Mouse (Mus musculus) spleen, postnatal 0 days (tissue): ENCODE results near the gene Hspa1l. TPM values are rescaled to one million over a fixed set of nuclear protein-coding genes. Genes with fewer than 3 reads are reported as not detected.

ENCODE experiments used
- polyA plus RNA-seq: library from polyadenylated mRNA; unstranded; fragments of >200 nt; fragmentation: Nextera tagmentation; extraction: Ambion mirVana; gene quantifications from 2 replicates; pipeline ENCODE4 v1.2.1, GENCODE M21; 2015

The Hspa1l gene
- polyA plus RNA-seq: 0.23 and 0.30 TPM in 2 replicates

DNA sequence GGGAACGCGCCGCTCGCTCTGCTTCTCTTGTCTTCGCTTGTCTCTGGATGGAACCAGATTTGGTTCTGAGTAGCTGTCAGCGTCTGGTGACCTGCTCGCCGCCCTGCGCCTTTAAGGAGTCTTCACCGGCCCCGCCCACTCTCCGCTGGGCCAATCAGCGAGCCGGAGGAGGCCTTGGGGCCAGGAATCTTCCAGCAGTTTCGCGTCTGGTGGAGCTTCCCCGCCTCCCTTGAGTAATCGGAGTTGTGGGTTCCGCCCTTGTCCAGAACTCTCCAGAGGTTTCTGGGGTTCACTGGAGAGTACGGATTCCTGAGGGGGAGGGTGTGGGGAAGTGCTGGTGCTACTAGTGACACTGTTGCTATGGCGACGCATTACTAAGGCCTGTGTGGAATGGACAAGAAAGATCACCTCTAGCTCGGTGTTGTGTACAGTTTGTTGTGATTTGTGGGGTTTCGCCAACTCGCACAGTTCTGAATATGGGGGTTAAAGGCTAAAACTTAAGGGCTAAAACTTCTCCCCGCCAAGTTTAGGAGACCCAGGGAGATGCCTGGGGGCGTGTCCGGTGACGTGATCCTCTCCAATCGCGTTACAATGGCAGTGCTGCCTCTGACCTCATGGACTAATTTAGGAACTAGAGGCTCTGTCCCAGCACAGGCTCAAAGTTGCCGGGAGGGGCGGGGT, at the start of gene Hspa1l, which contains the start of gene Hspa1a:
TSS of gene Hspa1l (plus strand) at position 635 of the 681 bp plus-strand sequence.
TSS of gene Hspa1a (minus strand) at position 88 of the 681 bp plus-strand sequence.

GRCm38 (mm10) chr17:34931061-34931734, 41.3 kb upstream of the Hspa1l start, which contains the start of gene Neu1:
Gene Neu1, plus strand, starts transcription at chr17:34931253.

DNA sequence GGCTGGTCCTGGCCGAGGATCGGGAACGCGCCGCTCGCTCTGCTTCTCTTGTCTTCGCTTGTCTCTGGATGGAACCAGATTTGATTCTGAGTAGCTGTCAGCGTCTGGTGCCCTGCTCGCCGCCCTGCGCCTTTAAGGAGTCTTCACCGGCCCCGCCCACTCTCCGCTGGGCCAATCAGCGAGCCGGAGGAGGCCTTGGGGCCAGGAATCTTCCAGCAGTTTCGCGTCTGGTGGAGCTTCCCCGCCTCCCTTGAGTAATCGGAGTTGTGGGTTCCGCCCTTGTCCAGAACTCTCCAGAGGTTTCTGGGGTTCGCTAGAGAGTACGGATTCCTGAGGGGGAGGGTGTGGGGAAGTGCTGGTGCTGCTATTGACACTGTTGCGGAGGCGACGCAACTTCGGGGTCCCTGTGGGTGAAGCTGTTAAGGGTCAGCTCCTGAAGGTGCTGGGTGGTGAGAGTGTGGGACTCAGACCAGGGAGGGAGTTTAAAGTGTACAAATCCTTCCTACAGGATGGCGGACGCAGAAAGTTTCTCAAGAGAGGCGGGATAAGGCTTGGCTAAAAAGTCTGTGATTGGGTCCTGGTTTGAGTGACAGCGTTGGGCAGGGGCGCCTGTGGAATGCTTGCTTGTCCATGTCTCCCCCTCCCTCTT, 13.2 kb upstream of the Hspa1l start, which contains the start of gene Hspa1b:
TSS of gene Hspa1b (minus strand) at position 109 of the 649 bp plus-strand sequence.

GRCm38 (mm10) chr17:34969822-34970221, 2.7 kb upstream of the Hspa1l start, which contains the start of gene Gm20481:
Gene Gm20481, plus strand, starts transcription at chr17:34969912.

GRCm38 (mm10) chr17:34981690-34982180, 9.2 kb downstream of the Hspa1l start, which contains the start of gene Lsm2:
Gene Lsm2, plus strand, starts transcription at chr17:34981862.

DNA sequence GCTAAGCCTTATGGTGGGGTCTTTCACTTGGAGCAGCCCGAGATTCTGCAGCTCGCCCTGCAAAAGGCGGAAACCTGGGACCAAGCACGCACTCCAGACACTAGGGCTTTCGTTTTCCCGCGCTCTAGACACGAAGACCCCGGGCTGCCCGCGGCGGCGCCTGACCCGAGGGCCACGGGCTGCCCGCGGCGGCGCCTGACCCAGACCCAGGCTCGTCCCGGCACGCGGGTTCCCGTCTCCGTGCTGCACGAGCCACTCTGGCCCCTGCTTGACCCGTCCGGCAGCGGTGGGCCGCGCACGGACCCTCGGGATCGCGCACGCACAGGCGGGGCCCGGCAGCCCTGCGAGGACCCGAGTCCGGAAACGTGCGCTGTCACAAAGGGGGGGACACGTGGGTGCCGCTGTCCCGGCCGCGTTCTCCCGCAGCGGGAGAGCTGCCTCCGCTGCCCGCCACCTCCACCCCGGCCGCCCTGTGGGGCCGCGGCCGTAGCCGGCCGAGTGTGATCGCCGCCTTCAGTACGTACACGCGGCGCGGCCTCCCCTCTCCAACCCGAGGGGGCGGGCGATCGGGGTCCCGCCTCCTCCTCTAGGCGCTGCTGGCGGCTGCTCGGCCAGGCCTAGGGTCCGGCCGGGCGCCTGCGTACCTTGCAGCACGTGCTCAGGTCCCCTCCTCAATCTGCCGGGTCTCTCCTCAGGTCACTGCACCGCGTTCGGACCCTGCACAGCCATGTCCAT, 28.4 kb downstream of the Hspa1l start, which contains the start of gene Vars:
TSS of gene Vars (plus strand) at position 271 of the 735 bp plus-strand sequence.

DNA sequence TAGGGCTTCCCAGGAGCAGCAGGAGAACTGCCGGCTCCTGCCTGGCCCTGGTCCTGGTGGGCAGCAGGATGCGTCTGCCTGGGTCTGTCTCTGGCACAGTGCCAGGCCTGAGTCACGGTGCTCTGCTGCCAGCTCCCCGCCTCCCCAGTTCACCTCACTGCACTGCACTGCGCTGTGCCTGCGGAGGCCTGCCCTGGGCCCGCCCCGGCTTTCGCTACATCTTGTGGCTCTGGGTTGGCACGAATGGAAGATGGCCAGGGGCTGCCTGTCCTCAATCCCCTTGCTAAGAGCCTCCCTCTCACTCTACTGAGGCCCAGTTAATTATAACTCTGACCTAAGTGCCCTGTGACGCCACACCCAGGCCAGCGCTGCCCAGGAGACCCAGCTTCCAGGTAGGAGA, 43.9 kb downstream of the Hspa1l start, which contains the start of gene Vwa7:
TSS of gene Vwa7 (plus strand) at position 204 of the 400 bp plus-strand sequence.

DNA sequence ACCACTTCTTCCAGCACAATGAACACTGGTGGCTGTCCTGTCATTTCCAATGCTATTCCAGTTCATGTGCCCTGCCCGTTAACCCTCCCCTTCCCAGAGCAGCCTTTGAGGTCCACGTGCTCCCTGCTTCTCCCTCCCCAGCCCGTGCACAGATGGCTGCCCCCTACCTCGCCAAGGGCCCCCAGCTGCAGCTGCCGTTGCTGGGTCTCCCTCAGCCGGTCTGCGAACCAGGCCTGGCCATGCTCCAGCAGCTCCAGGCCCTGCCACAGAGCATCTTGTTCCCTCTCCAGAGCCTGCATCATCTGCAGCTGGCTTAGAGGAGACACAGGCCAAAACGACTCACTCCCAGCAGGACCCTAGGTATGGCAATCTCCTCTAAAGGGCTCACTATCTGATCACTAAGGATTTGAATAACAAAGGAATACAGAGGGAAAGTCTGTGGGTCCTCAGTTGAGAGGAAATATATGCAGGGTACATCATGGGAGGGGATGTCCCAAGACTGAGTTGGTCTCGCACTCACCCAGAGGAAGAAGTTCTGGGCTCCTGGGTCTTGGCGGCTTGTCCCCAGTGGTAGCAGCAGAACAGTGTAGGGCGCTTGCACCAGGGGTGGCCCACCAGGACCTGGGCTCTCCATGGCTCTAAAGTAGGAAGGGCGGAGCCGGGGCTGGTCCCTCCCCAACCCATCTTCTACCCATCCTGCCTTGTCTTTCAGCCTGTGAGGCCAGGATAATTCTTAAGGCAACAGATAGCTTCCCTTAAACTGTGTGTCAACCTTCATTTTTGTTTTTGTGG, 55.0 kb downstream of the Hspa1l start, which contains the start of gene Sapcd1:
TSS of gene Sapcd1 (minus strand) at position 740 of the 792 bp plus-strand sequence.

Other genes with a start within 250 kb of the Hspa1l start
- 2.7 and 2.8 TPM in 2 replicates for gene C4b, start 228.8 kb upstream of the Hspa1l start, polyA plus RNA-seq
- gene Cyp21a1, start 168.1 kb upstream of the Hspa1l start, polyA plus RNA-seq: not detected in 2 replicates
- 33.1 and 34.3 TPM in 2 replicates for gene Stk19, start 135.8 kb upstream of the Hspa1l start, polyA plus RNA-seq
- gene Dxo, start 135.7 kb upstream of the Hspa1l start, polyA plus RNA-seq: 32.9 and 33.7 TPM in 2 replicates
- 22.8 and 27.9 TPM in 2 replicates for gene Skiv2l, start 122.5 kb upstream of the Hspa1l start, polyA plus RNA-seq
- gene Nelfe, start 122.3 kb upstream of the Hspa1l start, polyA plus RNA-seq: 49.8 and 51.5 TPM in 2 replicates
- 5.7 and 8.3 TPM in 2 replicates for gene Cfb, start 110.2 kb upstream of the Hspa1l start, polyA plus RNA-seq
- 0.99 and 1.2 TPM in 2 replicates for gene Zbtb12, start 93.2 kb upstream of the Hspa1l start, polyA plus RNA-seq
- gene Gm20547, start 90.7 kb upstream of the Hspa1l start, polyA plus RNA-seq: not detected in 2 replicates
- 7.5 and 11.8 TPM in 2 replicates for gene C2, start 74.4 kb upstream of the Hspa1l start, polyA plus RNA-seq
- 26.6 and 32.9 TPM in 2 replicates for gene Ehmt2, start 74.2 kb upstream of the Hspa1l start, polyA plus RNA-seq
- gene Slc44a4, start 58.2 kb upstream of the Hspa1l start, polyA plus RNA-seq: 0.08 and 0.25 TPM in 2 replicates
- gene Neu1, start 41.5 kb upstream of the Hspa1l start, polyA plus RNA-seq: 15.6 and 21.0 TPM in 2 replicates
- gene Hspa1b, start 13.5 kb upstream of the Hspa1l start, polyA plus RNA-seq: 0.13 and 0.32 TPM in 2 replicates
- gene Gm20481, start 2.8 kb upstream of the Hspa1l start, polyA plus RNA-seq: not detected in 2 replicates
- 1.7 and 1.8 TPM in 2 replicates for gene Hspa1a, start 547 bp upstream of the Hspa1l start, polyA plus RNA-seq
- gene Lsm2, start 9.2 kb downstream of the Hspa1l start, polyA plus RNA-seq: 138 and 160 TPM in 2 replicates
- 104 and 108 TPM in 2 replicates for gene Vars, start 28.3 kb downstream of the Hspa1l start, polyA plus RNA-seq
- 0.40 and 0.49 TPM in 2 replicates for gene Vwa7, start 43.9 kb downstream of the Hspa1l start, polyA plus RNA-seq
- gene Sapcd1, start 55.3 kb downstream of the Hspa1l start, polyA plus RNA-seq: 19.7 and 23.0 TPM in 2 replicates
- gene Msh5, start 74.0 kb downstream of the Hspa1l start, polyA plus RNA-seq: 6.9 and 8.1 TPM in 2 replicates
- gene Clic1, start 77.3 kb downstream of the Hspa1l start, polyA plus RNA-seq: 245 and 258 TPM in 2 replicates
- 52.0 and 69.5 TPM in 2 replicates for gene Ddah2, start 86.3 kb downstream of the Hspa1l start, polyA plus RNA-seq
- 0.17 TPM in 1 of 2 replicates, not detected in the other for gene Ly6g6c, start 92.7 kb downstream of the Hspa1l start, polyA plus RNA-seq
- 2.5 and 3.1 TPM in 2 replicates for gene Mpig6b, start 93.5 kb downstream of the Hspa1l start, polyA plus RNA-seq
- gene Ly6g6e, start 104.2 kb downstream of the Hspa1l start, polyA plus RNA-seq: 0.23 and 0.47 TPM in 2 replicates
- gene Ly6g6d, start 105.4 kb downstream of the Hspa1l start, polyA plus RNA-seq: 1.2 and 2.1 TPM in 2 replicates
- 1.4 and 2.2 TPM in 2 replicates for gene Ly6g6f, start 112.9 kb downstream of the Hspa1l start, polyA plus RNA-seq
- gene Abhd16a, start 116.6 kb downstream of the Hspa1l start, polyA plus RNA-seq: 101 and 108 TPM in 2 replicates
- not detected in 2 replicates for gene Ly6g5c, start 135.6 kb downstream of the Hspa1l start, polyA plus RNA-seq
- 0.81 and 1.3 TPM in 2 replicates for gene Ly6g5b, start 142.7 kb downstream of the Hspa1l start, polyA plus RNA-seq
- gene Gpank1, start 148.8 kb downstream of the Hspa1l start, polyA plus RNA-seq: 19.0 and 20.3 TPM in 2 replicates
- 191 and 199 TPM in 2 replicates for gene Csnk2b, start 149.3 kb downstream of the Hspa1l start, polyA plus RNA-seq
- gene D17H6S53E, start 153.7 kb downstream of the Hspa1l start, polyA plus RNA-seq: 6.7 and 8.1 TPM in 2 replicates
- 0.17 and 0.64 TPM in 2 replicates for gene Apom, start 159.3 kb downstream of the Hspa1l start, polyA plus RNA-seq
- 31.2 and 32.4 TPM in 2 replicates for gene Bag6, start 162.5 kb downstream of the Hspa1l start, polyA plus RNA-seq
- gene Prrc2a, start 192.2 kb downstream of the Hspa1l start, polyA plus RNA-seq: 85.1 and 90.0 TPM in 2 replicates
- 36.5 and 52.2 TPM in 2 replicates for gene Aif1, start 203.4 kb downstream of the Hspa1l start, polyA plus RNA-seq
- gene Lst1, start 215.7 kb downstream of the Hspa1l start, polyA plus RNA-seq: 93.5 and 134 TPM in 2 replicates
- 24.4 and 36.4 TPM in 2 replicates for gene Ltb, start 221.7 kb downstream of the Hspa1l start, polyA plus RNA-seq
- 1.7 and 2.2 TPM in 2 replicates for gene Tnf, start 229.3 kb downstream of the Hspa1l start, polyA plus RNA-seq
- 0.17 and 0.79 TPM in 2 replicates for gene Lta, start 232.6 kb downstream of the Hspa1l start, polyA plus RNA-seq
- 0.82 and 2.5 TPM in 2 replicates for gene Gm16181, start 248.1 kb downstream of the Hspa1l start, polyA plus RNA-seq